In the genomic region with DNA sequence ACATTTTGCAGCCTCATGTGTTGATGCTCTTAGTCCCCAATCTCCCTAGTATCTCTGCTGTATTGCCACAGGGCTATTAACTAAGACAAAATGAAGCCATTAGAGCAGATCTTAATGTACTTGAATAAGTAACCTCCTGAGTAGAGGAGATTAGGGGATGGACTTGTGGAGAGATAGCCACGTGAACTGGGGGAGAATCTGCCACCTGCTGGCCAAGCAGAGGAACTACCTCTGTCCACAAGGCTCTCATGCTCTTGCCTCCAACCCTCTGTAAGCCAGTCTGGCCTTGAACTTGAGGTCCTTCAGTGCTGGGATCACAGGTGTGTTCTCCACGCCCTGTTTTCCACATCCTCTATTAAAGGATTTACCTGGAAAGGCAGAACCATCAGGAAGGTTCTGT, we compare ENCODE assay signal across 14 mouse cellular contexts. TPM values are rescaled to one million over a fixed set of nuclear protein-coding genes. Genes with fewer than 3 reads are reported as not detected.
DNase-seq lines count a peak whose midpoint lies in the region; ATAC-seq and TF ChIP-seq lines count a peak whose summit lies in the region.
"Not testable (repeated sequence)": the region's sequence is repeated elsewhere in the genome, so short reads cannot be mapped to it uniquely, and the experiment has no call there.
"Had no signal": no experiment of that assay in that cellular context is flagged by ENCODE, and none has a peak within 500 bp of the region (broad histone marks: within the 10 kb centered on the region; RNA-seq: fewer than 3 reads in every experiment).

No protein-coding gene starts in this region.

- intact Hi-C loops in left cerebral cortex, adult 2 months (cut with DNase I) = not testable (repeated sequence)

- not testable (repeated sequence) for H3K4me3 ChIP-seq in hindbrain, postnatal 0 days (ENCODE audit: low read length); left cerebral cortex, adult 2 months

- H3K27ac ChIP-seq in hindbrain, postnatal 0 days; left cerebral cortex, adult 2 months: not testable (repeated sequence)

- WGBS in hindbrain, postnatal 0 days = 17% methylated on average over 2 of the region's 2 CpGs

- not testable (repeated sequence) for ATAC-seq in hindbrain, postnatal 0 days

- H3K4me1 ChIP-seq in hindbrain, postnatal 0 days (ENCODE audit: insufficient read depth, low read length) = not testable (repeated sequence)

- not testable (repeated sequence) for H3K36me3 ChIP-seq in hindbrain, postnatal 0 days (ENCODE audit: insufficient read depth, low read length)

- peak; percentile 64 for TF ChIP-seq CTCF in hindbrain, postnatal 0 days (IDR thresholded peaks at IDR 0.05; ENCODE audit: low read depth)
- peak; percentile 69 for TF ChIP-seq CTCF in left cerebral cortex, adult 2 months (IDR thresholded peaks at IDR 0.05)

- not testable (repeated sequence) for H3K9me3 ChIP-seq in hindbrain, postnatal 0 days (ENCODE audit: low read length)

- DNase-seq in 416B (ENCODE audit: low read depth) = peak; percentile 42
- DNase-seq in MEL-GATA-1-ER (ENCODE audit: extremely low read depth, low read depth) = peak; percentile 6
- DNase-seq in adrenal gland, postnatal 10 days = peak; percentile 10
- DNase-seq in cerebellum, postnatal 25 days = peak; percentile 13 to 19
- DNase-seq in hindbrain, postnatal 0 days (ENCODE audit: low spot score); left cerebral cortex, adult 2 months (ENCODE audit: extremely low spot score in 1 of 2, low spot score in 2 of 2): not testable (repeated sequence)
- peak; percentile 40 for DNase-seq in lung, postnatal 36 days
- peak; percentile 12 to 13 for DNase-seq in spleen, postnatal 36 days (ENCODE audit: low spot score in 2 of 2)

- not testable (repeated sequence) for H3K27me3 ChIP-seq in hindbrain, postnatal 0 days (ENCODE audit: insufficient read depth, low read length)

- not testable (repeated sequence) for H3K9ac ChIP-seq in hindbrain, postnatal 0 days (replicated peaks; ENCODE audit: low read length)

- not testable (repeated sequence) for H3K4me2 ChIP-seq in hindbrain, postnatal 0 days (ENCODE audit: low read depth, low read length)

RNA-seq across cellular contexts. Expression of a gene that starts 23.7 kb away (rescaled TPM):
- total RNA-seq in adrenal gland, postnatal 10 days (2021) = 1 to 10 TPM; 5.3 to 5.6 TPM
- total RNA-seq in hindbrain, postnatal 0 days (2014; rRNA removed) = not detected in 2 replicates
- polyA plus RNA-seq in hindbrain, postnatal 0 days (2015; fragmentation: Nextera tagmentation; extraction: Ambion mirVana) = 0.47 and 0.60 TPM in 2 replicates
- total RNA-seq in left cerebral cortex, adult 2 months (2021) = 1 to 10 TPM; 4.2 to 5.1 TPM
- polyA plus RNA-seq: forebrain, embryonic 10.5 days; hindbrain, embryonic 11.5 days; limb, embryonic 10.5 days; midbrain, embryonic 10.5 days; neural tube, embryonic 14.5 days had no signal

RNA-seq across cellular contexts. Expression of a gene that starts 39.4 kb away (rescaled TPM):
- total RNA-seq in adrenal gland, postnatal 10 days (2021) = 100 to 1,000 TPM; 105 to 131 TPM
- total RNA-seq in hindbrain, postnatal 0 days (2014; rRNA removed) = 29.6 and 30.8 TPM in 2 replicates
- polyA plus RNA-seq in hindbrain, postnatal 0 days (2015; fragmentation: Nextera tagmentation; extraction: Ambion mirVana) = 34.0 and 35.3 TPM in 2 replicates
- total RNA-seq in left cerebral cortex, adult 2 months (2021) = 10 to 100 TPM; 73.9 to 89.9 TPM
- total RNA-seq: monocyte, adult 5-6 weeks had no signal
